Mouse (Mus musculus) left cerebral cortex, adult 18-20 months (tissue): ENCODE measurements at regions not wholly inside any gene's neighbourhood (a gene's known extent, or its start where the extent isn't known, plus 50 kb on each side); places are given as distances from the start of the nearest gene placed in this dataset.

Source experiments
- DNase-seq, 2 experiments: peaks; one replicate each; pipeline ENCODE4 v3.0.0; 2021 to 2022; ENCODE audit warnings: low spot score in 2 of 2, mixed read lengths in 1 of 2

- no peak for DNase-seq
Measured at GRCm38 (mm10) chr17:15311822-15312221, 64.8 kb downstream of the Dll1 start.

GRCm38 (mm10) chr17:15310465-15310864, 66.2 kb downstream of the Dll1 start:
- DNase-seq, result no peak

GRCm38 (mm10) chr17:15302110-15302509, 74.6 kb downstream of the Dll1 start:
- DNase-seq, result no peak

GRCm38 (mm10) chr17:15299743-15300371, 76.8 kb downstream of the Dll1 start:
- no peak for DNase-seq

GRCm38 (mm10) chr17:15294165-15294585, 82.5 kb downstream of the Dll1 start:
- no peak for DNase-seq

- DNase-seq, result no peak
Measured at GRCm38 (mm10) chr17:15292490-15293070, 84.1 kb downstream of the Dll1 start.

- no peak for DNase-seq
Measured at GRCm38 (mm10) chr17:15291626-15292025, 85.0 kb downstream of the Dll1 start.

- DNase-seq, result no peak
Measured at GRCm38 (mm10) chr17:15290326-15290725, 86.3 kb downstream of the Dll1 start.

GRCm38 (mm10) chr17:15289062-15289461, 87.6 kb downstream of the Dll1 start:
- no peak for DNase-seq

- no peak for DNase-seq
Measured at GRCm38 (mm10) chr17:15288640-15289039, 88.0 kb downstream of the Dll1 start.

GRCm38 (mm10) chr17:15286596-15286995, 90.1 kb downstream of the Dll1 start:
- no peak for DNase-seq

GRCm38 (mm10) chr17:15285399-15286043, 91.2 kb downstream of the Dll1 start:
- DNase-seq, result no peak

- no peak for DNase-seq
Measured at GRCm38 (mm10) chr17:15269905-15270304, 106.8 kb downstream of the Dll1 start.

- DNase-seq, result no peak
Measured at GRCm38 (mm10) chr17:15269056-15269612, 107.5 kb downstream of the Dll1 start.

GRCm38 (mm10) chr17:15267721-15268120, 109.0 kb downstream of the Dll1 start:
- no peak for DNase-seq

GRCm38 (mm10) chr17:15259427-15260101, 117.1 kb downstream of the Dll1 start:
- DNase-seq, result peak in 1 of 2 experiments; percentile 6

- no peak for DNase-seq
Measured at GRCm38 (mm10) chr17:15255874-15256273, 120.8 kb downstream of the Dll1 start.

GRCm38 (mm10) chr17:15253785-15254184, 122.9 kb downstream of the Dll1 start:
- DNase-seq, result no peak

GRCm38 (mm10) chr17:15253271-15253670, 123.4 kb downstream of the Dll1 start:
- DNase-seq, result no peak

GRCm38 (mm10) chr17:15252187-15252586, 124.5 kb downstream of the Dll1 start:
- no peak for DNase-seq

GRCm38 (mm10) chr17:15251641-15252040, 125.0 kb downstream of the Dll1 start:
- DNase-seq, result no peak

GRCm38 (mm10) chr17:15248417-15248791, 128.3 kb downstream of the Dll1 start:
- no peak for DNase-seq
